Mouse (Mus musculus): Measurements from ENCODE around the gene Tmub2. TPM values are rescaled to one million over a fixed set of nuclear protein-coding genes. Genes with fewer than 3 reads are reported as not detected.

Gene Tmub2
- polyA plus RNA-seq, 1 experiment from 2014 or later = 40.9 TPM

DNA sequence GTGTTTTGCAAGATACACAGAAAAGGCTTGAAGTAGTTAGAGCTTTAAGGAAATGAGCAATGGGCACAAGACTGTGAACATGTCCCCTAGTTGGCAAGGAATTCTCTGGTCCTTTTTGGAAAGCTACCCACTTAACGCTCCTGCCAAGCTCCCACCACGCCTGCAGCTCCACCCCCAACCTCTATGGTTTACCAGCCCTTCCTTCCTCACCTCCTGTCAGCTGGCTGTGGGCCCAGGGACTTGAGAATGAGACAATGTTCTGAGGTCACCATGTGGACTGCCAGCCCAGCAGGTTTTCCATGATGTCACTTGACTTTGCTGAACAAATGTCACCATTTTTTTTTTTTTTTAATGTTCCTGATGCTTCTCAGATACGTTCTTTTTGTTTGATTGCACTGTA is 53.8 kb downstream of the Tmub2 start:
- no peak overlapping the region for H3K4me3 ChIP-seq (ENCODE audit: low read depth, low read length)
- 53% methylated on average over 3 of the region's 3 CpGs for WGBS
- no peak overlapping the region for H3K9ac ChIP-seq (replicated peaks; ENCODE audit: low read length)
- no peaks in the 10 kb centered on the region for H3K27me3 ChIP-seq (ENCODE audit: control insufficient read depth, insufficient read depth, low read length)
- H3K4me2 ChIP-seq (ENCODE audit: low read depth, low read length) = no peak overlapping the region
- ATAC-seq (replicated peaks; ENCODE audit: insufficient number of reproducible peaks, low FRiP score, low TSS enrichment, low read depth) (no peak), DNase-seq (ENCODE audit: low spot score) (no peak)
- no peaks in the 10 kb centered on the region for H3K4me1 ChIP-seq (ENCODE audit: control insufficient read depth, insufficient read depth, low read length)
- no peak overlapping the region for H3K27ac ChIP-seq (replicated peaks; ENCODE audit: low read depth, low read length)
- no peaks in the 10 kb centered on the region for H3K36me3 ChIP-seq (replicated peaks; ENCODE audit: control insufficient read depth, insufficient read depth, low read depth, low read length)
- H3K9me3 ChIP-seq (replicated peaks; ENCODE audit: control insufficient read depth, low read length) = no peaks in the 10 kb centered on the region

Other genes starting within 250 kb of the Tmub2 start
- 0.17 and 0.32 TPM in 2 replicates for gene Cd300lg, start 243.4 kb upstream of the Tmub2 start, polyA plus RNA-seq (2014; fragmentation: Nextera tagmentation; extraction: Ambion mirVana)
- 7.4 and 9.1 TPM in 2 replicates for gene Mpp2, start 196.4 kb upstream of the Tmub2 start, polyA plus RNA-seq (2014; fragmentation: Nextera tagmentation; extraction: Ambion mirVana)
- not detected in 2 replicates for gene Ppy, start 183.6 kb upstream of the Tmub2 start, polyA plus RNA-seq (2014; fragmentation: Nextera tagmentation; extraction: Ambion mirVana)
- gene Pyy, start 177.1 kb upstream of the Tmub2 start, polyA plus RNA-seq (2014; fragmentation: Nextera tagmentation; extraction: Ambion mirVana) = not detected in 2 replicates
- not detected in 2 replicates for gene Nags, start 139.4 kb upstream of the Tmub2 start, polyA plus RNA-seq (2014; fragmentation: Nextera tagmentation; extraction: Ambion mirVana)
- 37.0 and 37.8 TPM in 2 replicates for gene Tmem101, start 128.5 kb upstream of the Tmub2 start, polyA plus RNA-seq (2014; fragmentation: Nextera tagmentation; extraction: Ambion mirVana)
- 71.3 and 76.5 TPM in 2 replicates for gene Lsm12, start 99.6 kb upstream of the Tmub2 start, polyA plus RNA-seq (2014; fragmentation: Nextera tagmentation; extraction: Ambion mirVana)
- 33.3 and 37.1 TPM in 2 replicates for gene G6pc3, start 95.3 kb upstream of the Tmub2 start, polyA plus RNA-seq (2014; fragmentation: Nextera tagmentation; extraction: Ambion mirVana)
- 21.9 and 24.0 TPM in 2 replicates for gene Hdac5, start 54.8 kb upstream of the Tmub2 start, polyA plus RNA-seq (2014; fragmentation: Nextera tagmentation; extraction: Ambion mirVana)
- gene BC030867, start 36.0 kb upstream of the Tmub2 start, polyA plus RNA-seq (2014; fragmentation: Nextera tagmentation; extraction: Ambion mirVana) = 20.8 and 20.9 TPM in 2 replicates
- 0.11 TPM in 1 of 2 replicates, not detected in the other for gene Asb16, start 16.2 kb upstream of the Tmub2 start, polyA plus RNA-seq (2014; fragmentation: Nextera tagmentation; extraction: Ambion mirVana)
- 15.1 and 17.3 TPM in 2 replicates for gene Atxn7l3, start 11.7 kb downstream of the Tmub2 start, polyA plus RNA-seq (2014; fragmentation: Nextera tagmentation; extraction: Ambion mirVana)
- gene Ubtf, start 34.8 kb downstream of the Tmub2 start, polyA plus RNA-seq (2014; fragmentation: Nextera tagmentation; extraction: Ambion mirVana) = 81.0 and 84.5 TPM in 2 replicates
- 25.8 and 28.5 TPM in 2 replicates for gene Slc4a1, start 81.3 kb downstream of the Tmub2 start, polyA plus RNA-seq (2014; fragmentation: Nextera tagmentation; extraction: Ambion mirVana)
- 11.8 and 12.1 TPM in 2 replicates for gene Rundc3a, start 108.5 kb downstream of the Tmub2 start, polyA plus RNA-seq (2014; fragmentation: Nextera tagmentation; extraction: Ambion mirVana)
- gene Slc25a39, start 123.0 kb downstream of the Tmub2 start, polyA plus RNA-seq (2014; fragmentation: Nextera tagmentation; extraction: Ambion mirVana) = 168 and 185 TPM in 2 replicates
- gene Grn, start 145.4 kb downstream of the Tmub2 start, polyA plus RNA-seq (2014; fragmentation: Nextera tagmentation; extraction: Ambion mirVana) = 38.8 and 52.0 TPM in 2 replicates
- 8.6 and 8.8 TPM in 2 replicates for gene Fam171a2, start 162.8 kb downstream of the Tmub2 start, polyA plus RNA-seq (2014; fragmentation: Nextera tagmentation; extraction: Ambion mirVana)
- gene Itga2b, start 185.2 kb downstream of the Tmub2 start, polyA plus RNA-seq (2014; fragmentation: Nextera tagmentation; extraction: Ambion mirVana) = 4.4 and 4.5 TPM in 2 replicates